Mouse (Mus musculus): Measurements from ENCODE around the gene Ltc4s.

DNA sequence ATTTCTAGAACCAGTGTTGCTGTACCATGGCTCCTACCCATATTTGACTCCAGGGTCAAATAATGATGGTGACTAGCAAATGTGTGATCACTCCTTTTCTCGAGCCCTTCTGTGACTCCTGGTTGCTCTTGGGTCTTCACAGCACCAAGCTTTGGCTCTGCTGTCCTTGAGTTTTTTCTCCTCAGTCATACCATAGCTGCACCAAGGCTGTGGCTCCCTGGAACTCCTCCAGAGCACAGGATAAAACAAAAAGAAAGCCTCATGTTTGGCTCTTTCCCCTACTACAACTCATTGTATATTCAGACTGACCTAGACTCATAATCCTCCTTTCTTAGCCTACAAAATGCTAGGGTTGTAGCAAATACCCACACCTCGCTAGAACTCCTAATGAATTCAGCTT, 34.4 kb upstream of the Ltc4s start:
- no peak for TF ChIP-seq CTCF (IDR thresholded peaks at IDR 0.05; ENCODE audit: low read depth, low read length)
- no peak for TF ChIP-seq POLR2A (IDR thresholded peaks at IDR 0.05; ENCODE audit: extremely low read depth, insufficient read depth, low read length)
